In genomic region chr14:8038791-8039448, GRCm38 (mm10) we compare ENCODE assay signal across 8 mouse cellular contexts. TPM values are rescaled to one million over a fixed set of nuclear protein-coding genes. Genes with fewer than 3 reads are reported as not detected.
A peak's percentile ranks its signal among the peaks of the same experiment; 100 is the strongest.
DNase-seq lines count a peak whose midpoint lies in the region.

No protein-coding gene starts in this region.

- H3K36me3 ChIP-seq in hindbrain, embryonic 10.5 days: peaks cover 4% of the 10 kb centered on the region; the same call in 1 of the 2 replicates

- no peaks in the 10 kb centered on the region for H3K27me3 ChIP-seq in hindbrain, embryonic 10.5 days (ENCODE audit: insufficient read depth, poor library complexity, severe bottlenecking)

- no peak overlapping the region for H3K27ac ChIP-seq in hindbrain, embryonic 10.5 days

- peak; percentile 75 for DNase-seq in layer of hippocampus, adult 11-12 months (ENCODE audit: low spot score)
- DNase-seq in layer of hippocampus, adult 9-10 months (ENCODE audit: low spot score): no peak
- DNase-seq in adrenal gland, postnatal 25 days: peak; percentile 77
- peak; percentile 82 for DNase-seq in gastrocnemius, postnatal 25 days
- peak; percentile 53 for DNase-seq in left cerebral cortex, adult 18-20 months (ENCODE audit: low spot score in 2 of 2)
- DNase-seq in skeletal muscle tissue, adult 2 months (ENCODE audit: low read depth, low spot score): peak; percentile 93
- no peak for DNase-seq in hindbrain, embryonic 10.5 days (ENCODE audit: low spot score)
- no peak for DNase-seq in B cell, adult 2 months

- 87% methylated on average over 7 of the region's 7 CpGs for WGBS in hindbrain, embryonic 10.5 days

- H3K9me3 ChIP-seq in hindbrain, embryonic 10.5 days: no peaks in the 10 kb centered on the region

- H3K4me1 ChIP-seq in hindbrain, embryonic 10.5 days (replicated peaks): no peaks in the 10 kb centered on the region

- H3K4me3 ChIP-seq in hindbrain, embryonic 10.5 days: no peak overlapping the region

RNA-seq across cellular contexts. Expression of gene Abhd6, which starts 36.2 kb away (rescaled TPM):
- 90.3 and 96.4 TPM in 2 replicates for total RNA-seq in adrenal gland, postnatal 25 days (2021)
- total RNA-seq in gastrocnemius, postnatal 25 days (2021): 1 to 10 TPM; 4.0 to 4.2 TPM
- total RNA-seq in left cerebral cortex, adult 18-20 months (2021): 10 to 100 TPM; 74.8 to 75.0 TPM
- 14.8 and 15.1 TPM in 2 replicates for polyA plus RNA-seq in hindbrain, embryonic 10.5 days (2016; fragmentation: Nextera tagmentation; extraction: Ambion mirVana)

RNA-seq across cellular contexts. Expression of gene Rpp14, which starts 41.2 kb away (rescaled TPM):
- total RNA-seq in adrenal gland, postnatal 25 days (2021): 36.2 and 38.2 TPM in 2 replicates
- total RNA-seq in gastrocnemius, postnatal 25 days (2021): 10 to 100 TPM; 22.8 to 24.6 TPM
- 10 to 100 TPM; 28.1 to 28.9 TPM for total RNA-seq in left cerebral cortex, adult 18-20 months (2021)
- 47.1 and 50.6 TPM in 2 replicates for polyA plus RNA-seq in hindbrain, embryonic 10.5 days (2016; fragmentation: Nextera tagmentation; extraction: Ambion mirVana)

RNA-seq across cellular contexts. Expression of gene Dnase1l3, which starts 44.5 kb away (rescaled TPM):
- 0.33 and 0.39 TPM in 2 replicates for total RNA-seq in adrenal gland, postnatal 25 days (2021)
- not detected for total RNA-seq in gastrocnemius, postnatal 25 days (2021)
- total RNA-seq in left cerebral cortex, adult 18-20 months (2021): not detected
- polyA plus RNA-seq in hindbrain, embryonic 10.5 days (2016; fragmentation: Nextera tagmentation; extraction: Ambion mirVana): 0.07 TPM in 1 of 2 replicates, not detected in the other

RNA-seq across cellular contexts. Expression of gene Pxk, which starts 59.1 kb away (rescaled TPM):
- 52.8 and 78.7 TPM in 2 replicates for total RNA-seq in adrenal gland, postnatal 25 days (2021)
- 10 to 100 TPM; 11.6 to 12.5 TPM for total RNA-seq in gastrocnemius, postnatal 25 days (2021)
- total RNA-seq in left cerebral cortex, adult 18-20 months (2021): 10 to 100 TPM; 36.7 to 37.9 TPM
- 19.8 and 23.8 TPM in 2 replicates for polyA plus RNA-seq in hindbrain, embryonic 10.5 days (2016; fragmentation: Nextera tagmentation; extraction: Ambion mirVana)

Comparison
In these comparisons a context has a peak if more than half of its experiments do, and no peak if none do; other contexts are left out.
1. DNase-seq: peak in layer of hippocampus, adult 11-12 months (single experiment), adrenal gland, postnatal 25 days (single experiment), gastrocnemius, postnatal 25 days (single experiment), left cerebral cortex, adult 18-20 months (2 of 2) and skeletal muscle tissue, adult 2 months (single experiment); none in layer of hippocampus, adult 9-10 months (single experiment), hindbrain, embryonic 10.5 days (single experiment) and B cell, adult 2 months (0 of 2).
2. RNA of gene Abhd6, which starts 36.2 kb away (total RNA-seq): 90.3 to 96.4 TPM in adrenal gland, postnatal 25 days and 74.8 to 75.0 TPM in left cerebral cortex, adult 18-20 months; 4.0 to 4.2 TPM in gastrocnemius, postnatal 25 days; every median in the first group is over 10 times any median in the second.